Mouse (Mus musculus): Measurements from ENCODE around the gene Mdk. TPM values are rescaled to one million over a fixed set of nuclear protein-coding genes. Genes with fewer than 3 reads are reported as not detected.

The Mdk gene
- total and polyA plus RNA-seq, 2 experiments from 2014 or later, result 54.9 to 167 TPM

- no peak for TF ChIP-seq CTCF (IDR thresholded peaks at IDR 0.05; ENCODE audit: low read depth)
- Histone ChIP-seq H3K27me3 (ENCODE audit: insufficient read depth, low read length) (peaks cover 3% of the 10 kb centered on the region; the same call in 1 of the 2 replicates), H3K9me3 (ENCODE audit: low read length) (no peaks in the 10 kb centered on the region), H3K4me3 (ENCODE audit: low read length) (peak overlapping the region; percentile 48; the same call in 1 of the 2 replicates), H3K27ac (no peak overlapping the region), H3K9ac (replicated peaks; ENCODE audit: low read length) (no peak overlapping the region), H3K4me1 (ENCODE audit: insufficient read depth, low read length) (peaks cover 8% of the 10 kb centered on the region; the same call in 1 of the 2 replicates), H3K4me2 (ENCODE audit: low read depth, low read length) (no peak overlapping the region; the same call in 1 of the 2 replicates), H3K36me3 (ENCODE audit: insufficient read depth, low read length) (0 out of 2 replicates have a peak, but pooled peaks cover 4% of the 10 kb centered on the region)
- no peak for DNase-seq (ENCODE audit: low spot score)
- ATAC-seq, result no peak
- 40% methylated on average over 3 of the region's 3 CpGs for WGBS
These were observed 2.6 kb downstream of the Mdk start for GRCm38 (mm10) chr2:91929455-91929854.

- DNase-seq (ENCODE audit: low spot score), result no peak
- no peak overlapping the region for H3K4me2 ChIP-seq (ENCODE audit: low read depth, low read length)
- peaks cover 3% of the 10 kb centered on the region; the same call in 1 of the 2 replicates for H3K27me3 ChIP-seq (ENCODE audit: insufficient read depth, low read length)
- no peak overlapping the region for H3K9ac ChIP-seq (replicated peaks; ENCODE audit: low read length)
- no peak for TF ChIP-seq CTCF (IDR thresholded peaks at IDR 0.05; ENCODE audit: low read depth)
- whole genome bisulfite sequencing, result 75% methylated on average over 23 of the region's 23 CpGs
- H3K27ac ChIP-seq, result no peak overlapping the region
- ATAC-seq, result no peak
- H3K4me1 ChIP-seq (ENCODE audit: insufficient read depth, low read length), result peaks cover 8% of the 10 kb centered on the region; the same call in 1 of the 2 replicates
- no peaks in the 10 kb centered on the region for H3K9me3 ChIP-seq (ENCODE audit: low read length)
- no peak overlapping the region for H3K4me3 ChIP-seq (ENCODE audit: low read length)
- H3K36me3 ChIP-seq (ENCODE audit: insufficient read depth, low read length), result no peaks in the 10 kb centered on the region
These were observed 3.4 kb downstream of the Mdk start for GRCm38 (mm10) chr2:91928534-91929350.

GRCm38 (mm10) chr2:91927826-91928533, 4.1 kb downstream of the Mdk start:
- Histone ChIP-seq H3K4me3 (ENCODE audit: low read length) (no peak overlapping the region), H3K27ac (no peak overlapping the region), H3K4me1 (ENCODE audit: insufficient read depth, low read length) (peaks cover 8% of the 10 kb centered on the region; the same call in 1 of the 2 replicates), H3K4me2 (ENCODE audit: low read depth, low read length) (0 out of 2 replicates have a peak overlapping the region, but pooled peaks have one; percentile 6), H3K9me3 (ENCODE audit: low read length) (no peaks in the 10 kb centered on the region), H3K36me3 (ENCODE audit: insufficient read depth, low read length) (no peaks in the 10 kb centered on the region), H3K9ac (replicated peaks; ENCODE audit: low read length) (no peak overlapping the region), H3K27me3 (ENCODE audit: insufficient read depth, low read length) (peaks cover 6% of the 10 kb centered on the region; the same call in 1 of the 2 replicates)
- ATAC-seq (no peak), DNase-seq (ENCODE audit: low spot score) (peak; percentile 72)
- peak; percentile 69 for TF ChIP-seq CTCF (IDR thresholded peaks at IDR 0.05; ENCODE audit: low read depth)
- 49% methylated on average over 34 of the region's 34 CpGs for WGBS

- 94% methylated on average over 3 of the region's 3 CpGs for WGBS
- no peaks in the 10 kb centered on the region for H3K36me3 ChIP-seq (ENCODE audit: insufficient read depth, low read length)
- DNase-seq (ENCODE audit: low spot score) (no peak), ATAC-seq (no peak)
- peaks cover 13% of the 10 kb centered on the region; the same call in 1 of the 2 replicates for H3K27me3 ChIP-seq (ENCODE audit: insufficient read depth, low read length)
- H3K9ac ChIP-seq (replicated peaks; ENCODE audit: low read length), result no peak within 1 kb of the TSS
- TF ChIP-seq CTCF (IDR thresholded peaks at IDR 0.05; ENCODE audit: low read depth), result no peak
- H3K9me3 ChIP-seq (ENCODE audit: low read length), result no peaks in the 10 kb centered on the region
- no peak within 1 kb of the TSS for H3K27ac ChIP-seq
- peaks cover 7% of the 10 kb centered on the region; the same call in 1 of the 2 replicates for H3K4me1 ChIP-seq (ENCODE audit: insufficient read depth, low read length)
- 0 out of 2 replicates have a peak within 1 kb of the TSS, but pooled peaks have one; percentile 6 for H3K4me2 ChIP-seq (ENCODE audit: low read depth, low read length)
- no peak within 1 kb of the TSS for H3K4me3 ChIP-seq (ENCODE audit: low read length)
These were observed 5.1 kb downstream of the Mdk start, which contains the start of gene Chrm4 for GRCm38 (mm10) chr2:91926949-91927348. Gene Chrm4 (plus strand): TSS chr2:91927249.

GRCm38 (mm10) chr2:91925442-91925841, 6.7 kb downstream of the Mdk start:
- Histone ChIP-seq H3K4me3 (ENCODE audit: low read length) (no peak overlapping the region), H3K36me3 (ENCODE audit: insufficient read depth, low read length) (no peaks in the 10 kb centered on the region; the same call in 1 of the 2 replicates), H3K4me2 (ENCODE audit: low read depth, low read length) (no peak overlapping the region), H3K9ac (replicated peaks; ENCODE audit: low read length) (no peak overlapping the region), H3K27ac (no peak overlapping the region), H3K27me3 (ENCODE audit: insufficient read depth, low read length) (peaks cover 13% of the 10 kb centered on the region; the same call in 1 of the 2 replicates), H3K4me1 (ENCODE audit: insufficient read depth, low read length) (peaks cover 5% of the 10 kb centered on the region; the same call in 1 of the 2 replicates), H3K9me3 (ENCODE audit: low read length) (no peaks in the 10 kb centered on the region)
- ATAC-seq (no peak), DNase-seq (ENCODE audit: low spot score) (no peak)
- 82% methylated on average over 15 of the region's 15 CpGs for WGBS
- TF ChIP-seq CTCF (IDR thresholded peaks at IDR 0.05; ENCODE audit: low read depth), result no peak

GRCm38 (mm10) chr2:91924726-91925125, 7.4 kb downstream of the Mdk start:
- Histone ChIP-seq H3K4me3 (ENCODE audit: low read length) (no peak overlapping the region), H3K36me3 (ENCODE audit: insufficient read depth, low read length) (no peaks in the 10 kb centered on the region; the same call in 1 of the 2 replicates), H3K9ac (replicated peaks; ENCODE audit: low read length) (no peak overlapping the region), H3K4me1 (ENCODE audit: insufficient read depth, low read length) (peaks cover 5% of the 10 kb centered on the region; the same call in 1 of the 2 replicates), H3K4me2 (ENCODE audit: low read depth, low read length) (no peak overlapping the region), H3K27ac (no peak overlapping the region), H3K9me3 (ENCODE audit: low read length) (no peaks in the 10 kb centered on the region), H3K27me3 (ENCODE audit: insufficient read depth, low read length) (peaks cover 13% of the 10 kb centered on the region; the same call in 1 of the 2 replicates)
- DNase-seq (ENCODE audit: low spot score) (no peak), ATAC-seq (no peak)
- WGBS, result 57% methylated on average over 1 of the region's 1 CpGs
- TF ChIP-seq CTCF (IDR thresholded peaks at IDR 0.05; ENCODE audit: low read depth), result no peak

Data from hindbrain, postnatal 0 days (tissue).